Mouse (Mus musculus) urinary bladder, postnatal 36 days (tissue): ENCODE data around the gene Sarm1.

Experiments used
- DNase-seq, 2 experiments: peaks; one replicate each; pipeline ENCODE4 v3.0.0; 2022; ENCODE audit warnings: low spot score in 2 of 2, mixed read lengths in 1 of 2

Gene Sarm1

GRCm38 (mm10) chr11:78463286-78464036 lies 34.1 kb downstream of the Sarm1 start:
- no peak for DNase-seq

- DNase-seq, result no peak
Measured at GRCm38 (mm10) chr11:78462669-78463068, 34.9 kb downstream of the Sarm1 start.

- no peak for DNase-seq
Measured at GRCm38 (mm10) chr11:78461894-78462293, 35.7 kb downstream of the Sarm1 start.

GRCm38 (mm10) chr11:78458740-78459139 lies 38.8 kb downstream of the Sarm1 start:
- DNase-seq, result no peak

GRCm38 (mm10) chr11:78455308-78455707 lies 42.2 kb downstream of the Sarm1 start:
- DNase-seq, result peak; percentile 28 to 48

- DNase-seq, result no peak
Measured at GRCm38 (mm10) chr11:78454276-78454675, 43.3 kb downstream of the Sarm1 start.

GRCm38 (mm10) chr11:78453675-78454074 lies 43.9 kb downstream of the Sarm1 start:
- DNase-seq, result peak; percentile 35 to 66

- DNase-seq, result no peak
Measured at GRCm38 (mm10) chr11:78450337-78450736, 47.2 kb downstream of the Sarm1 start.

- no peak for DNase-seq
Measured at GRCm38 (mm10) chr11:78448242-78448641, 49.3 kb downstream of the Sarm1 start.

GRCm38 (mm10) chr11:78447168-78447567 lies 50.4 kb downstream of the Sarm1 start:
- no peak for DNase-seq

- no peak for DNase-seq
Measured at GRCm38 (mm10) chr11:78443115-78443514, 54.4 kb downstream of the Sarm1 start.

- DNase-seq, result no peak
Measured at GRCm38 (mm10) chr11:78438399-78438930, 59.1 kb downstream of the Sarm1 start.

GRCm38 (mm10) chr11:78437182-78437581 lies 60.4 kb downstream of the Sarm1 start:
- peak; percentile 13 to 27 for DNase-seq

- DNase-seq, result peak in 1 of 2 experiments; percentile 13
Measured at GRCm38 (mm10) chr11:78435776-78436349, 61.7 kb downstream of the Sarm1 start.

GRCm38 (mm10) chr11:78434052-78434451 lies 63.5 kb downstream of the Sarm1 start:
- DNase-seq, result no peak

GRCm38 (mm10) chr11:78431176-78431575 lies 66.4 kb downstream of the Sarm1 start:
- no peak for DNase-seq

GRCm38 (mm10) chr11:78430195-78430878 lies 67.2 kb downstream of the Sarm1 start:
- DNase-seq, result no peak

- no peak for DNase-seq
Measured at GRCm38 (mm10) chr11:78428309-78428708, 69.2 kb downstream of the Sarm1 start.

- DNase-seq, result no peak
Measured at GRCm38 (mm10) chr11:78427655-78428054, 69.9 kb downstream of the Sarm1 start.

- DNase-seq, result no peak
Measured at GRCm38 (mm10) chr11:78425572-78425971, 72.0 kb downstream of the Sarm1 start.

GRCm38 (mm10) chr11:78424352-78424751 lies 73.2 kb downstream of the Sarm1 start:
- DNase-seq, result peak in 1 of 2 experiments; percentile 30
